Mouse (Mus musculus) heart, adult 8-10 months (tissue): Measurements from ENCODE around the gene Wdcp. TPM values are rescaled to one million over a fixed set of nuclear protein-coding genes. Genes with fewer than 3 reads are reported as not detected.
"Not testable (repeated sequence)": the region's sequence is repeated elsewhere in the genome, so short reads cannot be mapped to it uniquely, and the experiment has no call there.

Source experiments
- DNase-seq: peaks from one replicate; pipeline ENCODE4 v3.0.0; 2022; ENCODE audit warnings: low spot score
- total RNA-seq, 4 experiments: library from RNA; stranded (reverse); gene quantifications; 2 replicates each; pipeline ENCODE4 v1.2.4; 2022

Wdcp gene
- total RNA-seq = 1 to 10 TPM; 7.1 to 9.4 (median 8.0) TPM

- DNase-seq = peak; percentile 92
Measured at GRCm38 (mm10) chr12:4842890-4843597, at the start of gene Wdcp. TSS of gene Wdcp (plus strand) at chr12:4843303.

GRCm38 (mm10) chr12:4793718-4794117 lies 49.4 kb upstream of the Wdcp start:
- no peak for DNase-seq

- not testable (repeated sequence) for DNase-seq
Measured at GRCm38 (mm10) chr12:4797471-4797870, 45.6 kb upstream of the Wdcp start.

- no peak for DNase-seq
Measured at GRCm38 (mm10) chr12:4811036-4811435, 32.1 kb upstream of the Wdcp start.

- no peak for DNase-seq
Measured at GRCm38 (mm10) chr12:4811705-4812104, 31.4 kb upstream of the Wdcp start.

GRCm38 (mm10) chr12:4813636-4814035 lies 29.5 kb upstream of the Wdcp start:
- no peak for DNase-seq

- no peak for DNase-seq
Measured at GRCm38 (mm10) chr12:4816680-4817360, 26.3 kb upstream of the Wdcp start.

- DNase-seq = peak; percentile 99
Measured at GRCm38 (mm10) chr12:4817361-4818101, 25.6 kb upstream of the Wdcp start, which contains the start of gene Sf3b6. TSS of gene Sf3b6 (plus strand) at chr12:4817544.

- DNase-seq = no peak
Measured at GRCm38 (mm10) chr12:4827256-4827655, 15.8 kb upstream of the Wdcp start.

- no peak for DNase-seq
Measured at GRCm38 (mm10) chr12:4836959-4837358, 6.1 kb upstream of the Wdcp start.

- DNase-seq = no peak
Measured at GRCm38 (mm10) chr12:4840010-4840409, 3.1 kb upstream of the Wdcp start.

- no peak for DNase-seq
Measured at GRCm38 (mm10) chr12:4840741-4841140, 2.4 kb upstream of the Wdcp start.

- DNase-seq = no peak
Measured at GRCm38 (mm10) chr12:4841392-4841887, 1.7 kb upstream of the Wdcp start, which contains the start of gene Fkbp1b. TSS of gene Fkbp1b (minus strand) at chr12:4841591.

GRCm38 (mm10) chr12:4842456-4842855 lies 647 bp upstream of the Wdcp start:
- DNase-seq = no peak

GRCm38 (mm10) chr12:4843741-4844140 lies 638 bp downstream of the Wdcp start:
- DNase-seq = peak; percentile 11

- no peak for DNase-seq
Measured at GRCm38 (mm10) chr12:4856160-4856559, 13.1 kb downstream of the Wdcp start.

- DNase-seq = no peak
Measured at GRCm38 (mm10) chr12:4856834-4857233, 13.7 kb downstream of the Wdcp start.

GRCm38 (mm10) chr12:4859241-4859914 lies 16.3 kb downstream of the Wdcp start:
- DNase-seq = no peak

GRCm38 (mm10) chr12:4862672-4863071 lies 19.6 kb downstream of the Wdcp start:
- DNase-seq = no peak

- peak; percentile 40 for DNase-seq
Measured at GRCm38 (mm10) chr12:4863654-4864337, 20.7 kb downstream of the Wdcp start.

GRCm38 (mm10) chr12:4864338-4864690 lies 21.2 kb downstream of the Wdcp start:
- DNase-seq = no peak
